Mouse (Mus musculus) thymus, postnatal 10 days (tissue): Measurements from ENCODE around the gene Gpc5.

Experiments
- DNase-seq, 2 experiments: peaks; one replicate each; pipeline ENCODE4 v3.0.0; 2021; ENCODE audit warnings: low spot score in 2 of 2

Gene Gpc5

DNA sequence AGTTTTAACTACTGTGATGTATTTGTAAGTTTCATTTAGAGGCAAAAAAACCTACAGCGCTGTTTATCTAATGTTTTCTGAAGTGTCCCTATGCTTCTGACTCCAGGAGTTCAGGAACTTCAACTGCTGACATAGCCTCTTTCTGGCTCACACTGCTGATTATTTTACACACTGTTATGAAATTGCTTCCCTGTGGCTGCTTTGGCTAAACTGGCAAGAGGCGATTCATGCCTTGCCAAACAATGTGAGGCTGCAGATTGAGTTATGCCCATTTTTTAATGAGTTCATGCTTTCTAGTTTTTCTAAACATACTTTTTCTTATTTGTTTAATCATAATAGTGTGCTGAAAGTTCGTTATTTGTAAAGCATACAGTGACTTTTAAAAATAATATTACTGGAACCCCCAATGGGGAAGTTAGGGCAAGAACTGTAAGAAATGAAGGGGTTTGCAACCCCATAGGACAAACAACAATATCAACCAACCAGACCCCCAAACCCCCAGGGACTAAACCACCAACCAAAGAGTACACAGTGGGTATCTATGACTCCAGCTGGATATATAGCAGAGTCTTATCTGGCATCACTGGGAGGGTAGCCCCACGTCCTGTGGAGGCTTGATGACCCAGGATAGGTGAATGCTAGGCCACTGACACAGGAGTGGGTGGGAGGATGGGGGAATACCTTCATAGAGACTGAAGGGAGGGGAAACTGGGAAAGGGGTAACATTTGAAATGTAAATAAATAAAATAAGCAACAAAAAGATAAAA lies 454.7 kb downstream of the Gpc5 start:
- DNase-seq: no peak

DNA sequence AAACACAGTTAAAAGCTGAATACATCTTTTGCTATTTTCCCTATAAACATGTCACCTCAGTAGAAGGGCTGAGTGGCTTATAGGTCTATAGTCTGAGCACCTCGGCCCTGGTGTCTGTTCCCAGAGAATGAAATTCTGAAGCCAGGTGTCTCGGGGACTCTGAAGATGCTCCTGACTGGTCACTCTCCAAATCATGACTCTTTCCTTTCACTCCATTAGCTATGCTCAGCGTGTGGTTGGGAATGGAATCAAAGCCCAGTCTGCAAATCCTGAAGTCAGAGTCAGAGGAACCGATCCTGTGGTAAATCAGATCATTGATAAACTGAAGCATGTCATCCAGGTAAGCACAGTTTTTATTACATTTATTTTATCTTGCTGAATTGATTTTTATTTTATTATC lies 460.0 kb downstream of the Gpc5 start:
- DNase-seq: no peak

- no peak for DNase-seq
These were observed 488.6 kb downstream of the Gpc5 start for GRCm38 (mm10) chr14:115580466-115581255.

GRCm38 (mm10) chr14:115581256-115581633 lies 489.2 kb downstream of the Gpc5 start:
- no peak for DNase-seq

GRCm38 (mm10) chr14:115600259-115601029 lies 508.4 kb downstream of the Gpc5 start:
- DNase-seq: no peak

DNA sequence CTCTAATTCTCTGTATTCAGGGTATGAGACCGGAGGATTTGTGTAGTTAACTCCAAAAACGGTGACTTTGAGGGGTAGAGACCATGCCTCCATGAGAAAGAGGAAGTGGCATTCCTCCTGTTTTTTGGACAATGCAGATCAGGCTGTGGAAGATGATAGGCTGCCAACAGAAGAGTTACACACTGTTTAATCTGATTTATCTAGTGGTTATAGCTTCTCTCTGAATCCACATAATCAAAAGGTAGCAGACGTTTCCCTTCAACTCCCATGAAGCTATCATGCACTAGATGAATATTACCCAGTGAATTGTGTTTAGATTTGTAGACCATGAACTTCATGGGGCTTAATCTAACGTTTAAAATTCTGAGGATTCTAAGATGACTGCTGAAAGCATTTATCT lies 522.1 kb downstream of the Gpc5 start:
- no peak for DNase-seq

DNA sequence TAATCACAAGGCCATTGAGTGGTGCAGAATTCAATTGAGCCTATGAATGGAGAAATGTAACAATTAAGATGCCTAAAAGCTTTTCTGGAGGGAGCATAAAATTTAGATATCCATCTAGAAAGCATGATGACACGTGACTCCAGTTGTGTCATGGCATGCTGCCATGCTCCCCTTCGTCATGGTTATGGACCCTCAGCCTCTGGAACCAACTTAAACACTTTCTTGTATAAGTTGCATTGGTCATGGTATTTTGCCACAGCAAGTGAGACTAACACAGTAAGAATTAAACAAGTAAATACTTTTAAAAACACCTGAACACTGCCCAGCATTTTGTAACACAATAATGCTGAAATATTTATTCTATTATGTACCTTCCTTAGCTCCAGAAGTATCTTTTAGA lies 524.3 kb downstream of the Gpc5 start:
- DNase-seq: no peak

DNA sequence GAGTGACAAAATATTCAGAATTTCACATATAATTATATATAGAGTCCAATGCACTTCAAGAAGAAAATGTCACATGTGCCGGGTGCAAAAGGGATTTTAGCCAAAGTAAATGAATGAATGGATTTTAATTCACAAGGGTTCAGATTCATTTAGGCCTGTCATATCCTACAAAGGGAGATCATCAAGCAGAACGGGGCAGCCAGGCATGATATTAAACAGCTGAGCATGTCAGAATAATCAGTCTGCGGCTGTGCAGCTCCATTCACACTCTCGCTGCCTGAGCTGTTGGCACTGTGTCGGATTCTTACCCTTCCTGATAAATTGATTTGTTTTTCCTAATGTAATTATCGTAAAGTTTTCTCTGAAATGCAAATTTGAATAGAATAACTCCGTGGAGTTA lies 524.8 kb downstream of the Gpc5 start:
- DNase-seq: no peak

- DNase-seq: no peak
These were observed 528.5 kb downstream of the Gpc5 start for GRCm38 (mm10) chr14:115620473-115620872.

DNA sequence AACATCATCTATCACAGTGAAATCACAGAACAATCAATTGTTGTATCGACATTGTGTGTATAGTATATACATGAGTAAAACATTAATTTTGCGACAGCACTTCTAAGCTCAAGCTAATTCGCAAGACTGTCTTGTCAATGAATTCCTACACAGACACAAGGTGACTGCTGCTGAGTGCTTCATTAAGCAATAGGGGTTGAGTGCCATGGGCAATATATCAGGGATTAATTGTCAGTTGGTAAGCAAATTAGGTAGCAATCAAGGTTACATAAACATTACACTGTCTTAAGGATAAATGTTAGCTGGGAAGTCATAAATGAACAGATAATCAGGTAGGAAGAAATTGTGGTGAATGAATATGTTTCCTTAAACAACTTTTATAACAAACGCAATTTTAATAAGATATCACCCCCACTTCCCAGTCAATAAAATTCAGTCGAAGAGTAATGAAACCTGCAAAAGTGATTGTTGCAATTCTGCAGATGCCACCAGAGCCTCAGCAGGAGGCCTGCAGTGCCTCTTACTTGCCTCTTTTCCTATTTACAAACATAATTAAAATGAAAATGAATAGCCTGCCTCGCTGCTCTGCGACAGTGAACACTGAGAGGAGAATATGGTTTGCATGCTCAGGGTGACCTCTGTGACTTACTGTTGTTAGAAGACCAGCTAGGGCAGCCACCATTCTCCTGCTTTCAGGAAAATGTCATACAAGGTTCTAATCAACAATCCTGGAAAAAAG lies 539.3 kb downstream of the Gpc5 start:
- no peak for DNase-seq

DNA sequence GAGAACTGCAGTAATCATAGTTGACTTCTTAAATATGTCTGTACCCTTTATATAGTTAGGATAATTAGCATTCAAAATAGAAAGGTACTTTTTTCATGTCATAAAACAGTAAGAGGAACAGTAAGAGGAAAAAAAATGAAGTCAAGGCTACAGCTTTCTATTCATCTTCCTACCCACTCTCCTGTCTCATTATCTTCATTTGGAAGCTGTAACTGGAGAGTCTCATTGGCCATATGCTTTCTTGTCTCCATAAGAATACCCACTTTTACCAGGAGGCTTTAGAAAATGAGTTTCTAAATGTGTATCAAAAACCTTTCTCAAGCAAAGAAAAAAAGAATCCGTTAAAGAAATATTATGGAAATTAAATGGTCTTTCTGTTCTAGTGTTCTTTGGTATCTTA lies 541.3 kb downstream of the Gpc5 start:
- no peak for DNase-seq

DNA sequence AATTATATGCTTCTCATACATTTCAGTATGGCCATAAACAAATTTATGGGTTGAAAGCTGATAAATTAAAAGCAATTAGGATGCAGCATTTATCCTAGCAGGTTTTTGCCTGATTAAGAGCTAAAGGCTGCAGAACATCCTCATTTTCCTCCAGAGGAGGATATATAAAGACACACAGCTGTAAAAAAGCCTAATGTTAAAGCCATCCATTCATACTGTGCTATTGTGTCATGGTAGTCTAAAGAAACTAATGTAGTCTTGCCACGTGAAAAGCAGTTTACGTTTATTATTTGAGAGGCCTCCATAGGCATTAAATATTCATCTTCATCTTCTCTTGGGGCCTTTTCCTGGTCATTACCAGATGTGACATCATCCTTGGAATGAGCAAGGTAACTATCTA lies 587.9 kb downstream of the Gpc5 start:
- DNase-seq: no peak

DNA sequence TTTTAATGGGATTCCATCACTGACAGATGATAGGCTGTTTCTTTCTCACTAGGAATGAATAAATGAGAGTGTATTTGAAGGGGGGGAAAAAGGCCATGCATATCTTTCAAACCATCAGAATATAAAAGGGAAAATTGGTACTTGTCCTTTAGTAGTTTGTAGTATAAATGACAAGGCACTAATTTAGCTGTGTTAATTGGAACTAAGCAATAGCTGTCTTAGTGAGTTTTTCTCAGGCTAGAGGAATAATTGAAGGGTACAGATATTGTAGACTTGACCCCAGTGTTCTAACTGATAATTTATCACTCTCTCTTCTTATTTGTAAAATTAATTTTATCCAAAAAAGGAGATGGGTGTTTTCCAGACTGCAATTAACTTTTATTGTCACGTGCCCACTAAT lies 654.0 kb downstream of the Gpc5 start:
- no peak for DNase-seq

- DNase-seq: no peak
These were observed 668.2 kb downstream of the Gpc5 start for GRCm38 (mm10) chr14:115760241-115760640.

DNA sequence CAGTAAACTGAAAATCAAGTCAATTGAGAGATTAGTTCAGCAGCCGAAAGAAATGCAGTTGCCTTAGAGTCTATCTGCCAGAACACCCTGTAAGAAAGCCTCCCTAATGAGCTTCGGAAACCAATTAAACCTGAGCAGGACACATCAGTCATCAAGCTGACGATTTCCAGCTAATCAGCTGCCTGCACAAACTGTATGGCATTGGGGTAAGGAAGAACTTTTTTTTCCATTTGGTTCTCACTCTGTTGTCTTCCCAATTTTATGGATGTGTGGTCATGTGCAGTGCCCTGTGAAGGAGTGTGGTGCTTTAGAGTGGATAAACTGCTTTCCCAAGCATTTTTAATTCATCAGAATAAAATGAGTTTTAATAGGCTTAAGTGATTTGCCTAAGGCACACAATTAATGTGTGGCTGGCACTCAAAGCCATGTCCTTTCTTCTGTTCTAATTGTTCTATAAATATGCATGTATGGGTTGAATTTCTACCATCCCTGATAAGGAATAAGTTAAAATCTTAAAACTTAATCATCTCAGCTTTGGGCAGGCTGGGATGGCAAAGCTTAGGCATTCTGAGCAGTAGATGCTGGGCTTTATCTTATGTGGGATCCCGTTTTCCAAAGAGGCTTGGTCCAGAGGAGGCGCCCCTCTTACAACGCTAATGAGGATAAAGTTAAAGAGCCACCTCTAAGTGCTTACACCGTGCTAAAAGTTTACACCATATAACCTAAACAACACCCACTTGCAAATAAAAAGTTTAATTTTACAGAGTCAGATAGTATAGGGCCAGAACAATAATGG lies 687.6 kb downstream of the Gpc5 start:
- no peak for DNase-seq

DNA sequence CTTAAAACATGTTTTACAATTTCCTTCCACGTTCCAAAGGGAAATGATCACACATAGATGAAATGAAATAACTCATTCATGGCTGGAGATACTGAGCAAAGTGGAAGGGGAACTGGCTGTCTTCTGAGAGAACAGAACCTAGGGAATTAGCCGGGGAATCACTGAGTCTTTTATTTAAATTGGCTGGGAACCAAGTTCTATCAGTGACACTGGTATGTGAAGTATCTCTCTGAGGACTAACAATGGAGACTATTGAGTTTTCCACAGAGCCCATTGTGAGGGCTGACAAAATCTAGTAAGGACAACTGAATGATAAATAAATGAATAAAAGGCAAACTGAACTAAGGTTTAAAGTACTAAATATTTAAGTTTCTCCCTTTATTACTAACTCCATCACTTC lies 712.7 kb downstream of the Gpc5 start:
- no peak for DNase-seq

- DNase-seq: no peak
These were observed 727.0 kb downstream of the Gpc5 start for GRCm38 (mm10) chr14:115819021-115819420.

DNA sequence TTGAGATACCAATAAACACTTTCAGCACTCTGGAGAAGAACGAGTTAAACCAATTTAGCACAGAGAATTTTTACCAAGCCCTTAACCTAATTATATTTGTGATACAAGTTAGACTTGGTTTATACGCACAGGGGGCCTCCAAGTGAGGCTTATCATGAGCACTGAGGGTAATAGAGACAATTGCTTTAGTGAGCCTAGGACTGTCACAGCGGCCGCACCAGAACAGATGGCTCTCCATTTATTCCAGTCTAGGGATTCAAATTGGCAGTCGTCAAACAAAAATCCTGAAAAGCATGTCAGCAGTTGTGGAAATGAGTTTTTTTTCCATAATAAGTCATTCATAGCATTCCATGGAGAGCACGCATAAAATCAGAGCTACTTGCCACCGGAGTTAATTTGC lies 729.6 kb downstream of the Gpc5 start:
- no peak for DNase-seq

DNA sequence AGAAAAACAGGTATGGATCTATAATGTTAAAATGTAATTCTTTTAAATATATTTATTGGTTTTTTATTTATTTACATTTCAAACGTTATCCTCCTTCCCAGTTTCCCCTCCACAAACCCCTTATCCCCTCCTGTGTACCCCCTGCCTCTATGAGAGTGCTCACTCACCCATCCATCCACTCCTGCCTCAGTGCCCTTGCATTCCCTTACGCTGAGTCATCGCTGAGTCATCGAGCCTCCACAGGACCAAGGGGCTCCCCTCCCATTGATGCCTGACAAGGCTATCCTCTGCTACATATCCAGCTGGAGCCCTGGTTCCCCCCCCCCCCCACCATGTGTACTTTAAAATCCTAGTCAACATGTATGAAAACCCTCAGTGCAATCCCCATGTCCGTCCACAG lies 738.5 kb downstream of the Gpc5 start:
- no peak for DNase-seq

DNA sequence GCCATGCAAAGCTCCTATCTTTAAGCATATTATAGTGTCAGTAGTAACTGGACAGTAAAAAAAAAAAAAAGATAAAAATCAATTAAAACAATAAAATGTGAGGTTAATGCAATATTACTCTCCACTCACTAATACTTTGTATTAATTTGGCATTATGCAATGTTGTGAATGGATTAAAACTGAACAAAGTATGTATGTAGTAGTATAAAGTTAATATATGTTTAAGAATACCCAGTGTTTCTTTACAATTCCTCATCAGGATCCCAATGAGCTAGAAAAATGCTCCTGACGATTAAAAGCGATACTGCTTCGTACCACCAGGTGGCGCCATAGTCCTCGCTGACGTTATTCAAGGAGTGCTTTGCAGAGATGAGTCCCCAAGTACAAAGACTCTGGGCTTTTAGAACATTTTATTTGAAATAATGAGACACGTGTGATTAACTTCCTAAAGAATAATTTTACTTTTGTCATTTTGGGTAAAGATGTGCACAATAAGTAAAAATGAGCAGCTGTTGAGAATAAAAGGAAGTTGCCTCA lies 739.3 kb downstream of the Gpc5 start:
- DNase-seq: peak in 1 of 2 experiments; percentile 12
